Mouse (Mus musculus) neural tube, embryonic 13.5 days (tissue): ENCODE data around the gene Slc25a22. TPM values are rescaled to one million over a fixed set of nuclear protein-coding genes. Genes with fewer than 3 reads are reported as not detected.

ENCODE experiments used
- ATAC-seq: fragments of 200-750 bp; cut with Nextera tagmentation; 2 replicates; pipeline ENCODE4 v1.8.0; 2017; ENCODE audit warnings: low read depth, mild to moderate bottlenecking, moderate TSS enrichment, moderate library complexity
- H3K27ac ChIP-seq: fragments of 300-500 bp; sonication (generic); replicated peaks from 2 replicates; pipeline ENCODE4 v1.5.1; 2015; ENCODE audit warnings: moderate library complexity, mild to moderate bottlenecking, inconsistent platforms
- H3K27me3 ChIP-seq: fragments of 300-500 bp; sonication (generic); 2 replicates; pipeline ENCODE4 v1.6.1; 2015; ENCODE audit warnings: mild to moderate bottlenecking, inconsistent platforms
- H3K36me3 ChIP-seq: fragments of 300-500 bp; sonication (generic); 2 replicates; pipeline ENCODE4 v1.6.1; 2015; ENCODE audit warnings: mild to moderate bottlenecking, inconsistent platforms
- H3K4me1 ChIP-seq: fragments of 300-500 bp; sonication (generic); replicated peaks from 2 replicates; pipeline ENCODE4 v1.6.1; 2015; ENCODE audit warnings: inconsistent platforms
- H3K4me2 ChIP-seq: fragments of 300-500 bp; sonication (generic); 2 replicates; pipeline ENCODE4 v1.6.1; 2015; ENCODE audit warnings: inconsistent platforms, mild to moderate bottlenecking, moderate library complexity
- H3K4me3 ChIP-seq: fragments of 300-500 bp; sonication (generic); 2 replicates; pipeline ENCODE4 v1.5.1; 2015; ENCODE audit warnings: mild to moderate bottlenecking, inconsistent platforms
- H3K9ac ChIP-seq: fragments of 300-500 bp; sonication (generic); 2 replicates; pipeline ENCODE4 v1.6.1; 2015; ENCODE audit warnings: moderate library complexity, mild to moderate bottlenecking, inconsistent platforms
- H3K9me3 ChIP-seq: fragments of 300-500 bp; sonication (generic); 2 replicates; pipeline ENCODE4 v1.6.1; 2016; ENCODE audit warnings: inconsistent platforms
- WGBS: fragments of 180-500 bp; shearing (Covaris S2); methylation state at CpG from one replicate; pipeline ENCODE4 v1.1.7; 2015; 5-methylcytosine and 5-hydroxymethylcytosine counted together
- polyA plus RNA-seq: library from polyadenylated mRNA; unstranded; fragments of >200 nt; fragmentation: Nextera tagmentation; extraction: Ambion mirVana; gene quantifications from 2 replicates; pipeline ENCODE4 v1.2.1, GENCODE M21; 2015

Gene Slc25a22
- polyA plus RNA-seq, 1 experiment from 2014 or later, result 66.7 TPM

DNA sequence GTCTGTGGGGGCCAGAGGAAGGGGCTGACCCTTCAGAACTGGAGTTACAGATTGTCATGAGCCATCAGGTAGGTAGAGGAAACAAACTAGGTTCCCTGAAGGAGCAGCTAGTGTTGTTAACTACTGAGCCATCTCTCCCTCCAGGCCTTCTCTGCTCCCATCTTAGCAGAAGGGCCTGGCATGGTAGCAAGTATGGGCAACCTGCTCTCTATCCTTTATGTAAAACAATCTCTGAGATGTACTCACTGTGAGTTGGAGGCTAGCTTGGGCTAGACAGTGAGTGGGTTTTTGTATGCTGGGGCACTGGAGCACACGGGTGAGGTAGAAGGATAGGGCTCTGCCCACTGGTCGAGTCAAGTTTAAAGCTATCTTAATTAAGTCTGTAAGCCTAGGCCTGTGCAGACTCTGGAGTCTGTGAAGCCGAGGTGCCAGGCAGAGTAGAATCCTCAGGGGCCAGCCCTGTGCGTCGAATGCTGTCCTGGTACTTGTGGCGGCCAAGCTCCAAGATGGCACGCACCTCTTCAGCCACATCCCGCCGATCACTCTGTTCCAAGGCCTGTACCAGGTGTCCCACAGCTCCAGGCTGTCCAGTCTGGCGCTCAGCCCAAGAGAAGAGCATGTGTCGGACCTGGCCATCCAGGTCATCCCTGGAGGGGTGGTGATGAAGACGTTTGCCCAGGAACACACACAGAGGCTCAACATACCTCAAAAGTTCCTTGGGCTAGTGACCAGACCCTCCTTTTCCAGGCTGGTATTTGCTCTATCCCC, 693 bp upstream of the Slc25a22 start:
- Histone ChIP-seq H3K9ac (peak overlapping the region; percentile 89; the same call in 1 of the 2 replicates), H3K27me3 (no peaks in the 10 kb centered on the region), H3K4me3 (no peak overlapping the region; the same call in 1 of the 2 replicates), H3K4me2 (peak overlapping the region; percentile 95; the same call in 1 of the 2 replicates), H3K9me3 (no peaks in the 10 kb centered on the region), H3K27ac (peak overlapping the region; percentile 82; the same call in 1 of the 2 replicates), H3K4me1 (peaks cover 70% of the 10 kb centered on the region), H3K36me3 (peaks cover 6% of the 10 kb centered on the region; the same call in 1 of the 2 replicates)
- no peak for ATAC-seq
- 90% methylated on average over 12 of the region's 12 CpGs for WGBS

DNA sequence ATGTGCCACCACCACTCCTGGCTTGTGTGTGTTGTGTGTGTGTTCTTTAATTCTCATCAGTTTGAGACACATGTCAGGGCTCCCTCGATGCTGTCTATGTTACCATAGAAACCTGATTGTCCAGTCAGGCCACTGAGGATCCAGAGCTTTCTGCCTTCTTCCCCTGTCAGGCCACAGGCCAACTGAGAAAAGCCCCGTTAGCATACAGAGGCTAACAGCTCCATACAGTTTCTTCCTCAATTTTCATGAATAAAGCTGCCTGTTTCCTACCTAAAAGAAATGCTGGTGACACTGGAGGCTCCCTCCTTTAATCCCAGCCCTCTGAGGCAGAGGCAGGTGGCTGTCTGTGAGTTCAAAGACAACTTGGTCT, 1.2 kb downstream of the Slc25a22 start:
- H3K27ac ChIP-seq, result peak overlapping the region; percentile 82; the same call in 1 of the 2 replicates
- H3K27me3 ChIP-seq, result no peaks in the 10 kb centered on the region
- 49% methylated on average over 2 of the region's 2 CpGs for WGBS
- H3K9ac ChIP-seq, result peak overlapping the region; percentile 89
- peak overlapping the region; percentile 64 for H3K4me3 ChIP-seq
- H3K36me3 ChIP-seq, result peaks cover 24% of the 10 kb centered on the region
- no peaks in the 10 kb centered on the region for H3K9me3 ChIP-seq
- H3K4me1 ChIP-seq, result peaks cover 62% of the 10 kb centered on the region
- H3K4me2 ChIP-seq, result peak overlapping the region; percentile 95
- no peak for ATAC-seq

DNA sequence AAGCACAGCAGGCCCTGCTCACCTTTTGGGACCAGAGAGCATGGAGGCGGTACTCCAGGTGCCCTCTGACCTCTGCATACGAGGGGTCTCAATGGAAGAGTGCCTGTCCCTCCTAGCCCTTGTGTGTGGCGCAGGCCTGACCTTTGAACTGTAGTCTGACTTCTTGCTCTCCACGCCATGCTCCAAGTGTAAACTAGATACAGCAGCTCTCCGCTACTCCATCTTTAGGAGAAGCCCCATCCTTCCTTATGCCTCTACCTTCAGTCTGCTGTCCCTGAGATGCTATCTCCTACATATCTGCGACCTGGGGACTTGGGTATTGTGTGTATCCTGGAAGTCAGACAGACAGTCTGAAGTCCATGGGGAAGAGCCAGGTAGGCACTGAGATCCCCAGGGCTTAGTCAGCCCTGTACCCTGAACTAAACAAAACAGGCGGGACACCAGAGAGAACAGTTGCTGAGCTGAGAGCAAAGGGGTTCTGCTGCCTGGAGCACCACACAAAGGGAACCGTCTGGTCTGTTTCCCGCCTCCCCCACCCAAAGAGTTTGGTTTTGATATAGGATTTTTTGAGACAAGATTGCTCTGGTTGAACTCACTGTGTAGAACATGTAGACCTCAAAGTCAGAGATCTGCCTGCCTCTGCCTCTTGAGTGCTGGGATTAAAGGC, 1.7 kb downstream of the Slc25a22 start:
- Histone ChIP-seq H3K27me3 (no peaks in the 10 kb centered on the region), H3K4me3 (peak overlapping the region; percentile 64; the same call in 1 of the 2 replicates), H3K4me1 (peaks cover 60% of the 10 kb centered on the region), H3K36me3 (peaks cover 29% of the 10 kb centered on the region), H3K9ac (peak overlapping the region; percentile 89; the same call in 1 of the 2 replicates), H3K4me2 (peak overlapping the region; percentile 95), H3K9me3 (no peaks in the 10 kb centered on the region), H3K27ac (peak overlapping the region; percentile 86; the same call in 1 of the 2 replicates)
- 78% methylated on average over 9 of the region's 9 CpGs for WGBS
- ATAC-seq, result no peak

DNA sequence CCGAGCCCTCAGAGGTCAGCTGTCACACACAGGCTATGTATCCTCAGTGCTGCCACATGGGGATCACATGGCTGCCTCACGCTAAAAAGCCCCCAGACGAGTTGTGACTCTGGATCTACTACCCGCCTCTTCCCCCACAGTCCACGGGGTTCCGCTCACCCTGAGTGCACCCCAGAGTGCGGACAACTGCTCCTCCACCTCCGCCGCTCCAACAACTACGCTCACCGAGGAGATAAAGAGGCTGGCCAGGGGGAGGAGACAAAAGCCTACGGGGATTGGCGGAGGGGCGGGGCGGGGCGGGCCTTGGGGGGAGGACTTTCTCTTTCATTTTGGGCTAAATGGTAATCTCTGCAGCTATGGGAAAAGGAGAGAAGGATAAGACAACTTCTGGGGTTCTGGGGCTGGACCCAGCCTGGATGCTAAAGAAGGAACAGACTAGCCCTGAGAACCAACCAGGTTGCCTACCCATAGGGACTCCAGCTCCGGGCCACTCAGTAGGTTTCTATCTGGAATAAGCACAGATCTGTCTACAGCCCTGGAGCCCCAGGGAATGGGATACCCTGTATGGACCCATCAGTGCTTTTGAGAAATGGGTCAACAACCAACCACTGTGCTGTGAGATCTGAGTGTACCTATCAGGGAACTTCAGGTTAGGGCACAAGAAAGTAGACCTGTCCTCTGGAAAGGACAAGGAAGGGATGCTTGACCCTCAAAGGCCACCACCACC, 2.4 kb downstream of the Slc25a22 start:
- 3% methylated on average over 17 of the region's 17 CpGs for WGBS
- peak overlapping the region; percentile 64 for H3K4me3 ChIP-seq
- H3K9ac ChIP-seq, result peak overlapping the region; percentile 86
- H3K4me2 ChIP-seq, result peak overlapping the region; percentile 95
- H3K27ac ChIP-seq, result peak overlapping the region; percentile 86
- peaks cover 54% of the 10 kb centered on the region for H3K4me1 ChIP-seq
- peaks cover 36% of the 10 kb centered on the region for H3K36me3 ChIP-seq
- 0 out of 2 replicates have a peak, but pooled peaks have one; percentile 2 for ATAC-seq
- no peaks in the 10 kb centered on the region for H3K27me3 ChIP-seq
- no peaks in the 10 kb centered on the region for H3K9me3 ChIP-seq

DNA sequence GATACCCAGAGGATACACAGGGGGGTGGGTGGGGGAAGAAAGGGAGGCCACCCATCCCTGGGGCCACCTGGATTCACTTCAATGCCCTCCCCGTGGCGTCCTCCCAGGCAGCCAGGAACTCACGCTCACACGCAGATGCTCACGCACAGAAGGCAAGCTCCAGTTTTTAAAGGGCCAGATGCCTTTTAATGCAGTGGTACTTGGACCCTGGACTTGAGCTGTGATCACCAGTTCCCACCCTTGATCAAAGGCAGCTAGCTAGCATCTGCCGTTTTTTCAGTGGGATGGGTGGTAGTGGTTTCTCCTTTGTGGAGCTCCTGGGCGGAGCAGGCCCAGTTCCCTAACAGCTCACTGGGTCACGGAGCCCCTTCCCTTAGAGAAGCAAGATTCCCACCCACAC, 3.2 kb downstream of the Slc25a22 start:
- Histone ChIP-seq H3K4me3 (peak overlapping the region; percentile 64), H3K27ac (peak overlapping the region; percentile 86), H3K9ac (peak overlapping the region; percentile 86), H3K27me3 (no peaks in the 10 kb centered on the region), H3K9me3 (no peaks in the 10 kb centered on the region), H3K4me2 (peak overlapping the region; percentile 95), H3K4me1 (peaks cover 62% of the 10 kb centered on the region), H3K36me3 (peaks cover 40% of the 10 kb centered on the region)
- WGBS, result 9% methylated on average over 8 of the region's 8 CpGs
- 0 out of 2 replicates have a peak, but pooled peaks have one; percentile 9 for ATAC-seq

DNA sequence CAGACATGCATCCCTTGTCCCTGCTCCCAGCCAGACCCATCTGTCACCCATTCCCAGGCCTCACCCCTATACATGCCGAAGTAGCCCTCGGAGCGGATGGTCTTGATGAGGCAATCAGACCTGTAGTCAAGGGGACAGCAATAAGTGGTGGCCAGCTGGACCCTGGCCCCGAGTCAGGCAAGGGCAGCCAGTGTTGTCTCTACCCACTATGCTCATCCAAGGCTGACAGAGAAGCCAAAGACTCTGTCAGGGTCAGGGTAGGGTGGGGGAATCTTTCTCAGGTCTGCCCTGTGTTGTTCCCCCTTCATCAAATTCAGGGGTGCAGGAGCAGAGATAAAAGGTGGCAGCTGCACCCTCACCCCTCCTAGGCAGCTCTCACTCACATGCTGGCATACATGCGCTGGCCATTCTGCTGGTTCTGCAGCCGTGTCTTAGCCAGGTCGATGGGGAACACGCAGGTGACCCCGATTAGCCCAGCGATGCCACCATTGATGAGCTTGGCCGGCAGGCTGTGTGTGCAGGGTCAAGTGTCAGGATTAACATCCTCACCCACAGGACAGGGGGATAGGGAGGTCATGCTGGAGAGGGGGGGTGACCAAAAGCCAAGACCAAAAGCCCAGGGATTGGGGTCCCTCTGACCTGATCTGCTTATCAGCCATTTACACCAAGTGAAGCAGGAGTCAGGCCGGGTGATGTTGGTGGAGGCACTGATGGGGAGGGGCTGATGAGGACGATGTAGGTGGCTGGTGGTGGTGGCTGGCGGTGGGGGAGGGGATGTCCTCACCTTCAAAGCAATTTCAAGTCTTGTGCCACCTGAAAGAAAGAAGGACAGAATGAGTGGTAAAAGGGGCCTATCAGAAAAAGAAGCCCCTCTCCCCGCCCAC, 3.9 kb downstream of the Slc25a22 start:
- H3K27ac ChIP-seq, result peak overlapping the region; percentile 86
- peaks cover 69% of the 10 kb centered on the region for H3K4me1 ChIP-seq
- peaks cover 40% of the 10 kb centered on the region for H3K36me3 ChIP-seq
- peak overlapping the region; percentile 95 for H3K4me2 ChIP-seq
- peak overlapping the region; percentile 86 for H3K9ac ChIP-seq
- no peaks in the 10 kb centered on the region for H3K9me3 ChIP-seq
- WGBS, result 75% methylated on average over 15 of the region's 15 CpGs
- no peak for ATAC-seq
- H3K27me3 ChIP-seq, result no peaks in the 10 kb centered on the region
- peak overlapping the region; percentile 64 for H3K4me3 ChIP-seq

DNA sequence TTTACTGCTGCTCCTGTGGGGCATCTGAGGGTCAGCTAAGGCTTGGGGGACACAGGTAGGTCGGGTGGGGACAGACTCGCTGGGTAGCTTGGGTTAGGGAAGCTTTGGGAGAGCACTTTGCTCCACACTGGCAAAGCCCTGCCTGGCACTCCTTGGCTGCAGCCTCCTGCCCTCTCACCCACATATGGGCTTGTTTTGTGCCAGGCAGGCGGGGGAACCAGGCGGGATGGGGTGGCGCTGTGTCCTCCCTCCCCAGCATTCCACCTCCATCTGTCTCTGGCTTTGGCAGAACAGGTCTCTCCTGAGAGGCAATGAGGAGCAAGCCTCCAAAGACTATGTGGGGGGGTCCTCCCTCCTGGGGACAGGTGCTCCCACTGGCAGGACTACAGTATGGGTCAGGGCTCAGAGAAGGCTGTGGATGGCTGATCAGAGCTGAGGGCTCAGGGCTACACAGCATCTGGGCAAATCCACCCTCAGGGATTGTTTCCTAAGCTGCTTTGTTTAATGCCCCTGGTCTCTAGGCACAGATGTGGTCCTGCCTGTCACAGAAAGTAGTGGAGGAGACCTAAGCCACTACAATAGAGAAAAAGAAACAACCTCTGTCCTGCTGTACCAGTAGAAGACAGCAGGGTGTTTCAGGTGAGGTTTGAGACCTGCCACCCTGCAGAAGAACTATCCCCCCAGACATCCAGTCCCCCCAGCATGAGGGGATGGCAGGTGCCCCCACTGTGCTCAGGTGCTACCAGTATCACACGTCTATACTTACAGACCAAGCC, 4.8 kb downstream of the Slc25a22 start:
- Histone ChIP-seq H3K4me3 (peak overlapping the region; percentile 64; the same call in 1 of the 2 replicates), H3K27ac (no peak overlapping the region), H3K4me1 (peaks cover 77% of the 10 kb centered on the region), H3K36me3 (peaks cover 40% of the 10 kb centered on the region), H3K9me3 (no peaks in the 10 kb centered on the region), H3K27me3 (no peaks in the 10 kb centered on the region), H3K9ac (peak overlapping the region; percentile 86), H3K4me2 (peak overlapping the region; percentile 95)
- ATAC-seq, result no peak
- 86% methylated on average over 6 of the region's 6 CpGs for WGBS

DNA sequence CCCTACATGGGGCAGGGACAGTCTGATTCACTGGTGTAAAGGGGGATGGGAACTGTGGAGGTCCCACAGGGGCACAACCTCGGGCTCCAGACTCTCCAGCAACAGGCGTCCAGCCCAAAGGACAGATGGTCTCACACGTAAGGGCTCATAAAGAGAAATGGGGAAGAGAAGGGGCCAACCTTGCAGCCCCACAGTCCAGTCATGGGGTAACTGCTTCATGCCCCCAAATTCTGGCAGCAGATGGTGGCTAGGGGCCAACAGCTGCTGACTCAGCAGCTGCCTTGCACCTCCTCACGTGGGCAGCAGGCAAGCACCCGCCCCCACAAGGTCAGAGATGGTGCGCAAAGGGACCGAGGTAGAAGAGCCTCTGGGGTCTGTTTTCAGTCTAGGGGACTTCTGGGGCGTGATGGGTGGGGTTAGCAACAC, 5.5 kb downstream of the Slc25a22 start:
- Histone ChIP-seq H3K4me1 (peaks cover 73% of the 10 kb centered on the region), H3K4me3 (no peak overlapping the region), H3K4me2 (no peak overlapping the region), H3K27me3 (no peaks in the 10 kb centered on the region), H3K9me3 (no peaks in the 10 kb centered on the region), H3K9ac (0 out of 2 replicates have a peak overlapping the region, but pooled peaks have one; percentile 86), H3K36me3 (peaks cover 45% of the 10 kb centered on the region), H3K27ac (no peak overlapping the region)
- no peak for ATAC-seq
- 86% methylated on average over 8 of the region's 8 CpGs for WGBS

DNA sequence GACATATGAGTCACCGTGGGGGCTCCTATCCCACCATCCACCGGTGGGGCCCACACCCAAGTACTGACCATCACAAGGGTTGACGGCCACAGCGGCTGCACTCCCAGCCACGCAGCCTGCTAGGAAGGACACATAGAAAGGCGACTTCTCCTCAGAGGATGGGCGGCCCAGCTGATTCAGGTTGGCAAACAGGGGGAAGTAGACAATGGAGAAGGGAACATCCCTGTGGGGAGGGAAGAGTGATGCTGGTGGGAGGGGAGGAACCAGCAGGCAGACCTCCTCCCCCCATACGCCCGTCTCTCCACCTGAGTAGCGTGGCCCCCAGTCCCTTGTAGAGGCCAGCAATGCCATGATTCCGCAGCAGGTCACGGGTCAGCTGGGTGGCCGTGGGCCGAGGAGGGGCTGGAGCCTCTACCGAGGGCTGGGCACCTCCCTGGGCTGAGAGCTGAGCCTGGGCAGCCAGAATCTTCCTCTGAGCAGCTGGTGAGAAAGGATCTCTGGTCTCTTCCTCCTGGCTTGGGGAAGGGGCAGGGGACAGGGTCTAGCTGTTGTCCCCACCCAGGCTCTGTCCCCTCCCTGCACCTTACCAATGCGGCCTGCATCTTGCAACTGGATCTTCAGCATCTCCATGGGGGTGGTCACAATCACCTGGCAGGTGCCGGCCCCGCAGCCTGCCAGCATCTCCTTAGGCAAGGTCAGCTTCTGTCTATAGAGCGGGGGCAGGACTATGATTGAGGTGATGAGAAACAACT, 6.1 kb downstream of the Slc25a22 start:
- no peaks in the 10 kb centered on the region for H3K27me3 ChIP-seq
- H3K4me2 ChIP-seq, result no peak overlapping the region
- no peak overlapping the region for H3K27ac ChIP-seq
- no peak overlapping the region for H3K4me3 ChIP-seq
- peaks cover 51% of the 10 kb centered on the region for H3K36me3 ChIP-seq
- H3K9ac ChIP-seq, result no peak overlapping the region
- WGBS, result 94% methylated on average over 19 of the region's 19 CpGs
- no peaks in the 10 kb centered on the region for H3K9me3 ChIP-seq
- ATAC-seq, result no peak
- H3K4me1 ChIP-seq, result peaks cover 67% of the 10 kb centered on the region

DNA sequence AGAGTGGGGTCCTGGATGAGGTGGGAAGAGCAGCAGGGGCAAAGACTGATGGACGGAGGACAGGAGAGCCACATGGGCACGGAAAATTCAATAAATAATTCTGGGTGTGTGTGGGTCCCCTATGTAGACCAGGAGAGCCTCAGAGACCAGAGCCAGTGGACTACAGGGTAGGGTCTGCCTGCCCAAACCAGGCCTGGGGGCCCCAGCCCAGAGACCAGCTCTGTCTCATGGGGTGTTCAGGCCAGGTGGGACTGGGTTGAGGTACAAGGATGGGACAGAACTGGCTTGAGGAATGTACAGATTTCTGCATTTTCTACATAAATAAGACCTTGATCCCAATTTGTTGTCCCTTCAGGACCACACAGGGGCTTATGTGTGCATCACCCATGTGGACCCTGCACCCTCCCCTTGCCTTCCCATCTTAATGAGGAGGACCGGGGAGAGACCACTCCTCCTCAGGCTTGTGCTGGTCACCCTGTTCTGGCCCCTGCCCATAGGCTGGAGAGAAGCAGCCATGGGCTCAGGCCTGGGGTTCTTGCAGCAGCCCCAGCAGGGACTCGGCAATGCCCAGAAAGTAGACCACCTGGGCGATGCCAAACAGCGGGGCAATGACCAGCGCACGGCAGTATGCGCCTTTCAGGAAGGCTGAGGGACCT, 7.0 kb downstream of the Slc25a22 start:
- Histone ChIP-seq H3K36me3 (peaks cover 55% of the 10 kb centered on the region), H3K4me2 (no peak overlapping the region), H3K4me1 (peaks cover 58% of the 10 kb centered on the region), H3K27me3 (no peaks in the 10 kb centered on the region), H3K9ac (no peak overlapping the region), H3K4me3 (no peak overlapping the region), H3K27ac (no peak overlapping the region), H3K9me3 (no peaks in the 10 kb centered on the region)
- 94% methylated on average over 9 of the region's 9 CpGs for WGBS
- no peak for ATAC-seq
